Mouse (Mus musculus) CH12.LX (cell line): ENCODE measurements at regions not wholly inside any gene's neighbourhood (a gene's known extent, or its start where the extent isn't known, plus 50 kb on each side); places are given as distances from the start of the nearest gene placed in this dataset.

Experiments
- CTCF ChIP-seq, 2 experiments: IDR thresholded peaks in 1 of 2; conservative IDR thresholded peaks in 1 of 2; 2 replicates each; pipeline ENCODE4 v1.5.1; 2011 to 2012; ENCODE audit warnings: low read depth in 2 of 2, low read length in 2 of 2, improper control_type of control experiment in 1 of 2, inconsistent platforms in 1 of 2, mild to moderate bottlenecking in 1 of 2, moderate library complexity in 1 of 2
- EP300 ChIP-seq: IDR thresholded peaks from 2 replicates; pipeline ENCODE4 v1.6.1; 2011; ENCODE audit warnings: low read length, improper control_type of control experiment
- HCFC1 ChIP-seq: IDR thresholded peaks from 2 replicates; pipeline ENCODE4 v1.6.1; 2012; ENCODE audit warnings: low read depth, mild to moderate bottlenecking, inconsistent platforms, low read length, improper control_type of control experiment
- MAZ ChIP-seq: IDR thresholded peaks from 2 replicates; pipeline ENCODE4 v1.6.1; 2012; ENCODE audit warnings: low read depth, mild to moderate bottlenecking, inconsistent platforms, low read length, improper control_type of control experiment, moderate library complexity
- MXI1 ChIP-seq: IDR thresholded peaks from 2 replicates; pipeline ENCODE4 v1.6.1; 2011; ENCODE audit warnings: mild to moderate bottlenecking, low read depth, low read length, improper control_type of control experiment
- POLR2A ChIP-seq: IDR thresholded peaks from 2 replicates; pipeline ENCODE4 v1.6.1; 2011; ENCODE audit warnings: low read depth, mild to moderate bottlenecking, improper control_type of control experiment, low read length
- RCOR1 ChIP-seq: conservative IDR thresholded peaks from 2 replicates; pipeline ENCODE4 v1.6.1; 2012; ENCODE audit warnings: low read depth, mild to moderate bottlenecking, inconsistent platforms, low read length, improper control_type of control experiment
- SMC3 ChIP-seq: IDR thresholded peaks from 2 replicates; pipeline ENCODE4 v1.6.1; 2011; ENCODE audit warnings: low read depth, low read length, improper control_type of control experiment

DNA sequence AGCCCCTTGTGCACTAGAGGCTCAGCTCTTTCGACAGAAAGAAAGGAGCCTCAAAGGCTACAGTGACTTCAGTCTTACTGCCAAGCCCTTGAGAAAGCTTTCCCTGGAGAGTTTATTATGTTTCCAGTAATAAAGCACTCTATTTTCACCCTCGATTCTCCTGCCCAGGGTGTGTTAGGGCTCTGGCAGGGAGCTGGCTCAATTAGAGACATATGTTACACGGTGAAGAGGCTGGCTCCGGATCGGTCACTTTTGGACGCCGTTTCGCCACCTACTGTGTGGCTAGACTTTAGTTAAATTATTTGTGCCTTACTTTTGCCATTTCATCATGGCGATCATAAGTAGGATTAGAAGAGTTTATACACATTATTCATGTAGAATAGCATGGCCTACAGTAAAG lies 232.7 kb upstream of the Jarid2 start:
- TF ChIP-seq MXI1 = no peak
- no peak for TF ChIP-seq SMC3
- TF ChIP-seq POLR2A = no peak
- no peak for TF ChIP-seq EP300
- no peak for TF ChIP-seq MAZ
- no peak for TF ChIP-seq HCFC1
- no peak for TF ChIP-seq RCOR1
- TF ChIP-seq CTCF (conservative IDR thresholded peaks at IDR 0.05 in 1 of 2, IDR thresholded peaks at IDR 0.05 in 1 of 2; ENCODE audit: low read depth in 2 of 2, low read length in 2 of 2) = no peak
